Mouse (Mus musculus) heart, adult 8-10 months (tissue): Measurements from ENCODE around the gene Sowaha. TPM values are rescaled to one million over a fixed set of nuclear protein-coding genes. Genes with fewer than 3 reads are reported as not detected.

Experiments
- DNase-seq: peaks from one replicate; pipeline ENCODE4 v3.0.0; 2022; ENCODE audit warnings: low spot score
- total RNA-seq, 4 experiments: library from RNA; stranded (reverse); gene quantifications; 2 replicates each; pipeline ENCODE4 v1.2.4; 2022

Gene Sowaha
- total RNA-seq, 4 experiments from 2014 or later: 0.22 to 0.44 (median 0.34) TPM

- no peak for DNase-seq
Measured at GRCm38 (mm10) chr11:53505026-53505663, 25.1 kb upstream of the Sowaha start.

- DNase-seq: no peak
Measured at GRCm38 (mm10) chr11:53504376-53504775, 24.3 kb upstream of the Sowaha start.

- DNase-seq: no peak
Measured at GRCm38 (mm10) chr11:53503738-53504137, 23.7 kb upstream of the Sowaha start.

- DNase-seq: no peak
Measured at GRCm38 (mm10) chr11:53502039-53502765, 22.1 kb upstream of the Sowaha start.

- no peak for DNase-seq
Measured at GRCm38 (mm10) chr11:53500569-53500968, 20.5 kb upstream of the Sowaha start.

GRCm38 (mm10) chr11:53496946-53497345 is 16.9 kb upstream of the Sowaha start:
- DNase-seq: no peak

- DNase-seq: no peak
Measured at GRCm38 (mm10) chr11:53495417-53495816, 15.3 kb upstream of the Sowaha start.

- DNase-seq: no peak
Measured at GRCm38 (mm10) chr11:53493243-53493955, 13.3 kb upstream of the Sowaha start.

- peak; percentile 71 for DNase-seq
Measured at GRCm38 (mm10) chr11:53491954-53492401, 11.9 kb upstream of the Sowaha start.

- no peak for DNase-seq
Measured at GRCm38 (mm10) chr11:53489421-53489820, 9.3 kb upstream of the Sowaha start.

- no peak for DNase-seq
Measured at GRCm38 (mm10) chr11:53489007-53489406, 8.9 kb upstream of the Sowaha start.

- no peak for DNase-seq
Measured at GRCm38 (mm10) chr11:53486822-53487594, 6.9 kb upstream of the Sowaha start.

GRCm38 (mm10) chr11:53486351-53486750 is 6.3 kb upstream of the Sowaha start:
- no peak for DNase-seq

GRCm38 (mm10) chr11:53485719-53486118 is 5.6 kb upstream of the Sowaha start:
- no peak for DNase-seq

GRCm38 (mm10) chr11:53483159-53483891 is 3.3 kb upstream of the Sowaha start:
- DNase-seq: no peak

GRCm38 (mm10) chr11:53481088-53481730 is 1.1 kb upstream of the Sowaha start:
- no peak for DNase-seq

GRCm38 (mm10) chr11:53479171-53479782 is 797 bp downstream of the Sowaha start:
- DNase-seq: no peak

GRCm38 (mm10) chr11:53478383-53479170 is 1.5 kb downstream of the Sowaha start:
- DNase-seq: no peak

- no peak for DNase-seq
Measured at GRCm38 (mm10) chr11:53477833-53478232, 2.2 kb downstream of the Sowaha start.
